Comparison of ENCODE assay signal across 8 mouse cellular contexts in genomic region chr9:108517931-108518332, GRCm38 (mm10). TPM values are rescaled to one million over a fixed set of nuclear protein-coding genes. Genes with fewer than 3 reads are reported as not detected.
DNase-seq lines count a peak whose midpoint lies in the region; ATAC-seq lines count a peak whose summit lies in the region.

No protein-coding gene starts in this region.

- peak overlapping the region; percentile 99 for H3K9ac ChIP-seq in heart, embryonic 11.5 days (ENCODE audit: low read depth, low read length)
- H3K9ac ChIP-seq in hindbrain, embryonic 13.5 days: peak overlapping the region; percentile 93
- H3K9ac ChIP-seq in liver, embryonic 15.5 days: peak overlapping the region; percentile 94

- no peaks in the 10 kb centered on the region for H3K27me3 ChIP-seq in heart, embryonic 11.5 days (ENCODE audit: control insufficient read depth, insufficient read depth, low read length)
- H3K27me3 ChIP-seq in hindbrain, embryonic 13.5 days: no peaks in the 10 kb centered on the region
- H3K27me3 ChIP-seq in liver, embryonic 15.5 days: no peaks in the 10 kb centered on the region

- ATAC-seq in heart, embryonic 11.5 days (replicated peaks; ENCODE audit: insufficient number of reproducible peaks, low FRiP score, low TSS enrichment): no peak
- ATAC-seq in CD4-positive, CD25-positive, alpha-beta regulatory T cell, adult 4 months: peak; percentile 51
- peak; percentile 29 for ATAC-seq in hindbrain, embryonic 13.5 days (ENCODE audit: low FRiP score)
- no peak; the same call in 1 of the 2 replicates for ATAC-seq in liver, embryonic 15.5 days (ENCODE audit: insufficient read depth)

- H3K36me3 ChIP-seq in heart, embryonic 11.5 days (ENCODE audit: control insufficient read depth, insufficient read depth, low read length): peaks cover 12% of the 10 kb centered on the region
- peaks cover 30% of the 10 kb centered on the region for H3K36me3 ChIP-seq in hindbrain, embryonic 13.5 days
- H3K36me3 ChIP-seq in liver, embryonic 15.5 days (replicated peaks): peaks cover 44% of the 10 kb centered on the region

- peak overlapping the region; percentile 90 for H3K4me2 ChIP-seq in heart, embryonic 11.5 days
- peak overlapping the region; percentile 77 for H3K4me2 ChIP-seq in hindbrain, embryonic 13.5 days
- peak overlapping the region; percentile 98 for H3K4me2 ChIP-seq in liver, embryonic 15.5 days

- H3K27ac ChIP-seq in heart, embryonic 11.5 days (ENCODE audit: low read depth, low read length): peak overlapping the region; percentile 100
- peak overlapping the region; percentile 99 for H3K27ac ChIP-seq in hindbrain, embryonic 13.5 days
- peak overlapping the region; percentile 99 for H3K27ac ChIP-seq in liver, embryonic 15.5 days (replicated peaks)

- peak overlapping the region; percentile 98 for H3K4me3 ChIP-seq in heart, embryonic 11.5 days (ENCODE audit: low read depth, low read length)
- peak overlapping the region; percentile 89 for H3K4me3 ChIP-seq in hindbrain, embryonic 13.5 days
- peak overlapping the region; percentile 99 for H3K4me3 ChIP-seq in liver, embryonic 15.5 days (replicated peaks)

- DNase-seq in heart, postnatal 4 days: no peak
- DNase-seq in embryo, embryonic 11 days: peak; percentile 73
- peak; percentile 32 to 41 for DNase-seq in right cerebral cortex, postnatal 36 days (ENCODE audit: low spot score in 2 of 2)
- DNase-seq in testis, postnatal 10 days (ENCODE audit: low spot score): no peak

- peaks cover 15% of the 10 kb centered on the region for H3K4me1 ChIP-seq in heart, embryonic 11.5 days (ENCODE audit: control insufficient read depth, insufficient read depth, low read length)
- H3K4me1 ChIP-seq in hindbrain, embryonic 13.5 days (replicated peaks): peaks cover 37% of the 10 kb centered on the region
- H3K4me1 ChIP-seq in liver, embryonic 15.5 days (replicated peaks): peaks cover 42% of the 10 kb centered on the region

- WGBS in heart, embryonic 11.5 days (ENCODE audit: insufficient replicate concordance): under 1% methylated on average over 13 of the region's 13 CpGs
- 1% methylated on average over 13 of the region's 13 CpGs for WGBS in hindbrain, embryonic 13.5 days
- WGBS in liver, embryonic 15.5 days (ENCODE audit: insufficient replicate concordance): 0% methylated on average over 13 of the region's 13 CpGs

- H3K9me3 ChIP-seq in heart, embryonic 11.5 days (replicated peaks; ENCODE audit: control insufficient read depth, low read length): no peaks in the 10 kb centered on the region
- H3K9me3 ChIP-seq in hindbrain, embryonic 13.5 days: no peaks in the 10 kb centered on the region
- no peaks in the 10 kb centered on the region for H3K9me3 ChIP-seq in liver, embryonic 15.5 days (replicated peaks)

RNA-seq across cellular contexts. Expression of gene Qrich1, which starts 1.3 kb away (rescaled TPM):
- 103 and 109 TPM in 2 replicates for polyA plus RNA-seq in heart, embryonic 11.5 days (2014; fragmentation: Nextera tagmentation; extraction: Ambion mirVana)
- total RNA-seq in heart, postnatal 4 days (2021): 10 to 100 TPM; 93.5 to 94.0 TPM
- polyA plus RNA-seq in CD4-positive, CD25-positive, alpha-beta regulatory T cell, adult 4 months (2017; shearing (Covaris generic)): 10 to 100 TPM; 77.2 to 91.3 TPM
- 131 and 140 TPM in 2 replicates for polyA plus RNA-seq in hindbrain, embryonic 13.5 days (2015; fragmentation: Nextera tagmentation; extraction: Ambion mirVana)
- polyA plus RNA-seq in liver, embryonic 15.5 days (2015; fragmentation: Nextera tagmentation; extraction: Ambion mirVana): 43.0 and 43.5 TPM in 2 replicates

RNA-seq across cellular contexts. Expression of gene Qars, which starts 10.4 kb away (rescaled TPM):
- polyA plus RNA-seq in heart, embryonic 11.5 days (2014; fragmentation: Nextera tagmentation; extraction: Ambion mirVana): 86.7 and 89.6 TPM in 2 replicates
- total RNA-seq in heart, postnatal 4 days (2021): 10 to 100 TPM; 75.7 to 83.6 TPM
- 100 to 1,000 TPM; 132 to 223 TPM for polyA plus RNA-seq in CD4-positive, CD25-positive, alpha-beta regulatory T cell, adult 4 months (2017; shearing (Covaris generic))
- 71.5 and 77.8 TPM in 2 replicates for polyA plus RNA-seq in hindbrain, embryonic 13.5 days (2015; fragmentation: Nextera tagmentation; extraction: Ambion mirVana)
- polyA plus RNA-seq in liver, embryonic 15.5 days (2015; fragmentation: Nextera tagmentation; extraction: Ambion mirVana): 52.6 and 61.9 TPM in 2 replicates

RNA-seq across cellular contexts. Expression of gene Usp19, which starts 27.5 kb away (rescaled TPM):
- 48.9 and 57.4 TPM in 2 replicates for polyA plus RNA-seq in heart, embryonic 11.5 days (2014; fragmentation: Nextera tagmentation; extraction: Ambion mirVana)
- 100 to 1,000 TPM; 108 to 109 TPM for total RNA-seq in heart, postnatal 4 days (2021)
- polyA plus RNA-seq in CD4-positive, CD25-positive, alpha-beta regulatory T cell, adult 4 months (2017; shearing (Covaris generic)): 10 to 100 TPM; 15.1 to 16.6 TPM
- polyA plus RNA-seq in hindbrain, embryonic 13.5 days (2015; fragmentation: Nextera tagmentation; extraction: Ambion mirVana): 71.9 and 74.1 TPM in 2 replicates
- 26.1 and 31.1 TPM in 2 replicates for polyA plus RNA-seq in liver, embryonic 15.5 days (2015; fragmentation: Nextera tagmentation; extraction: Ambion mirVana)

RNA-seq across cellular contexts. Expression of gene Lamb2, which starts 38.4 kb away (rescaled TPM):
- polyA plus RNA-seq in heart, embryonic 11.5 days (2014; fragmentation: Nextera tagmentation; extraction: Ambion mirVana): 22.7 and 30.4 TPM in 2 replicates
- total RNA-seq in heart, postnatal 4 days (2021): 100 to 1,000 TPM; 217 to 229 TPM
- polyA plus RNA-seq in CD4-positive, CD25-positive, alpha-beta regulatory T cell, adult 4 months (2017; shearing (Covaris generic)): under 1 TPM; 0.10 to 0.13 TPM
- 20.9 and 21.6 TPM in 2 replicates for polyA plus RNA-seq in hindbrain, embryonic 13.5 days (2015; fragmentation: Nextera tagmentation; extraction: Ambion mirVana)
- polyA plus RNA-seq in liver, embryonic 15.5 days (2015; fragmentation: Nextera tagmentation; extraction: Ambion mirVana): 8.5 and 9.0 TPM in 2 replicates

RNA-seq across cellular contexts. Expression of gene Impdh2, which starts 42.2 kb away (rescaled TPM):
- polyA plus RNA-seq in heart, embryonic 11.5 days (2014; fragmentation: Nextera tagmentation; extraction: Ambion mirVana): 130 TPM in 2 replicates
- 10 to 100 TPM; 77.5 to 79.6 TPM for total RNA-seq in heart, postnatal 4 days (2021)
- 100 to 1,000 TPM; 155 to 180 TPM for polyA plus RNA-seq in CD4-positive, CD25-positive, alpha-beta regulatory T cell, adult 4 months (2017; shearing (Covaris generic))
- 104 and 111 TPM in 2 replicates for polyA plus RNA-seq in hindbrain, embryonic 13.5 days (2015; fragmentation: Nextera tagmentation; extraction: Ambion mirVana)
- polyA plus RNA-seq in liver, embryonic 15.5 days (2015; fragmentation: Nextera tagmentation; extraction: Ambion mirVana): 91.3 and 93.7 TPM in 2 replicates

Comparison
In these comparisons a context has a peak if more than half of its experiments do, and no peak if none do; other contexts are left out.
1. ATAC-seq: peak in CD4-positive, CD25-positive, alpha-beta regulatory T cell, adult 4 months (single experiment) and hindbrain, embryonic 13.5 days (single experiment); none in heart, embryonic 11.5 days (single experiment) and liver, embryonic 15.5 days (single experiment).
2. DNase-seq: peak in embryo, embryonic 11 days (single experiment) and right cerebral cortex, postnatal 36 days (2 of 2); none in heart, postnatal 4 days (single experiment) and testis, postnatal 10 days (single experiment).
3. Peak in every context shown above with its lines, with median percentiles within 50 percentile points of each other: H3K27ac ChIP-seq, H3K4me2 ChIP-seq, H3K4me3 ChIP-seq and H3K9ac ChIP-seq.